Mouse (Mus musculus): ENCODE measurements around the gene BC004004.

GRCm38 (mm10) chr17:29341591-29342003 is 73.0 kb downstream of the BC004004 start:
- TF ChIP-seq SMC3 (IDR thresholded peaks at IDR 0.05; ENCODE audit: low read depth, low read length) (no peak), EP300 (IDR thresholded peaks at IDR 0.05; ENCODE audit: low read depth in 1 of 2, low read length in 2 of 2) (no peak), CTCF (IDR thresholded peaks at IDR 0.05 in 2 of 3, conservative IDR thresholded peaks at IDR 0.05 in 1 of 3; ENCODE audit: control insufficient read depth in 1 of 3, insufficient read depth in 1 of 3, low read depth in 2 of 3, low read length in 3 of 3, poor library complexity in 1 of 3, severe bottlenecking in 1 of 3) (no peak), POLR2A (IDR thresholded peaks at IDR 0.05; ENCODE audit: control insufficient read depth in 1 of 2, insufficient read depth in 1 of 2, low read depth in 1 of 2, low read length in 2 of 2, poor library complexity in 1 of 2) (no peak), BHLHE40 (IDR thresholded peaks at IDR 0.05; ENCODE audit: borderline replicate concordance, low read depth, low read length) (no peak), RAD21 (IDR thresholded peaks at IDR 0.05; ENCODE audit: low read depth, low read length) (no peak), CHD1 (IDR thresholded peaks at IDR 0.05; ENCODE audit: low read depth, low read length) (no peak), NRF1 (IDR thresholded peaks at IDR 0.05; ENCODE audit: insufficient read depth, low read depth, low read length, poor library complexity, severe bottlenecking) (no peak), UBTF (IDR thresholded peaks at IDR 0.05; ENCODE audit: borderline replicate concordance, insufficient read depth, low read depth, low read length) (no peak), CHD2 (IDR thresholded peaks at IDR 0.05; ENCODE audit: low read length) (no peak), GATA1 (IDR thresholded peaks at IDR 0.05; ENCODE audit: low read depth, low read length) (no peak), TBP (IDR thresholded peaks at IDR 0.05; ENCODE audit: low read depth, low read length) (no peak), E2F4 (IDR thresholded peaks at IDR 0.05; ENCODE audit: borderline replicate concordance, low read depth, low read length) (no peak)

All from MEL (cell line).